Mouse (Mus musculus): ENCODE data around the gene Lrrc8d.

DNA sequence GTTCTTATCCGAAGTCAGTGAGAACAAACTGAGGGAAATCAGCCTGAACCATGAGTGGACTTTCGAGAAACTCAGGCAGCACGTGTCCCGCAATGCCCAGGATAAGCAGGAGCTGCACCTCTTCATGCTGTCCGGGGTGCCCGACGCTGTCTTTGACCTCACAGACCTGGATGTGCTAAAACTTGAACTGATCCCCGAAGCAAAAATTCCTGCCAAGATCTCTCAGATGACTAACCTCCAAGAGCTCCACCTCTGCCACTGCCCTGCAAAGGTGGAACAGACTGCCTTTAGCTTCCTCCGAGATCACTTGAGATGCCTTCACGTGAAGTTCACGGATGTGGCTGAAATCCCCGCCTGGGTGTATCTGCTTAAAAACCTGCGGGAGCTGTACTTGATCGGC lies 113.3 kb downstream of the Lrrc8d start:
- no peak for TF ChIP-seq GATA1 (IDR thresholded peaks at IDR 0.05; ENCODE audit: low read length)
- no peak for TF ChIP-seq TAL1 (IDR thresholded peaks at IDR 0.05; ENCODE audit: low read length)
